ENCODE assay signal across 11 mouse cellular contexts in genomic region chr2:167583161-167583952, GRCm38 (mm10). TPM values are rescaled to one million over a fixed set of nuclear protein-coding genes. Genes with fewer than 3 reads are reported as not detected.
DNase-seq lines count a peak whose midpoint lies in the region; ATAC-seq and TF ChIP-seq lines count a peak whose summit lies in the region.
"Had no signal": no experiment of that assay in that cellular context is flagged by ENCODE, and none has a peak within 500 bp of the region (broad histone marks: within the 10 kb centered on the region; RNA-seq: fewer than 3 reads in every experiment).

No protein-coding gene starts in this region.

- peak overlapping the region; percentile 65 for H3K27ac ChIP-seq in heart, embryonic 16.5 days (ENCODE audit: low read length)
- H3K27ac ChIP-seq in midbrain, embryonic 12.5 days (replicated peaks) = 0 out of 2 replicates have a peak overlapping the region, but pooled peaks have one; percentile 1
- no peak overlapping the region for H3K27ac ChIP-seq in midbrain, postnatal 0 days (ENCODE audit: low read depth, low read length)
- peak overlapping the region; percentile 83 for H3K27ac ChIP-seq in limb, embryonic 12.5 days
- H3K27ac ChIP-seq in stomach, embryonic 16.5 days (ENCODE audit: low read length) = peak overlapping the region; percentile 62
- no peak overlapping the region for H3K27ac ChIP-seq in layer of hippocampus, adult 2 months

- no peak overlapping the region for H3K4me3 ChIP-seq in heart, embryonic 16.5 days (ENCODE audit: low read length)
- H3K4me3 ChIP-seq in midbrain, embryonic 12.5 days = no peak overlapping the region
- H3K4me3 ChIP-seq in midbrain, postnatal 0 days (ENCODE audit: low read depth, low read length) = no peak overlapping the region
- no peak overlapping the region for H3K4me3 ChIP-seq in limb, embryonic 12.5 days (replicated peaks)
- H3K4me3 ChIP-seq in stomach, embryonic 16.5 days (replicated peaks; ENCODE audit: low read length) = no peak overlapping the region
- H3K4me3 ChIP-seq in layer of hippocampus, adult 2 months = no peak overlapping the region
- H3K4me3 ChIP-seq: megakaryocyte, embryonic 14.5 days had no signal

- WGBS in heart, embryonic 16.5 days = 29% methylated on average over 10 of the region's 10 CpGs
- 52% methylated on average over 10 of the region's 10 CpGs for WGBS in midbrain, embryonic 12.5 days
- 47% methylated on average over 10 of the region's 10 CpGs for WGBS in midbrain, postnatal 0 days
- 7% methylated on average over 10 of the region's 10 CpGs for WGBS in limb, embryonic 12.5 days
- WGBS in stomach, embryonic 16.5 days = 26% methylated on average over 10 of the region's 10 CpGs

- no peaks in the 10 kb centered on the region for H3K9me3 ChIP-seq in heart, embryonic 16.5 days (replicated peaks; ENCODE audit: control insufficient read depth, low read length)
- H3K9me3 ChIP-seq in midbrain, embryonic 12.5 days = no peaks in the 10 kb centered on the region
- no peaks in the 10 kb centered on the region for H3K9me3 ChIP-seq in midbrain, postnatal 0 days (ENCODE audit: low read length)
- no peaks in the 10 kb centered on the region for H3K9me3 ChIP-seq in limb, embryonic 12.5 days
- H3K9me3 ChIP-seq in stomach, embryonic 16.5 days (replicated peaks; ENCODE audit: control insufficient read depth, low read length) = no peaks in the 10 kb centered on the region
- H3K9me3 ChIP-seq: megakaryocyte, embryonic 14.5 days had no signal

- peak overlapping the region; percentile 64 for H3K9ac ChIP-seq in heart, embryonic 16.5 days (ENCODE audit: low read length)
- 0 out of 2 replicates have a peak overlapping the region, but pooled peaks have one; percentile 20 for H3K9ac ChIP-seq in midbrain, embryonic 12.5 days (replicated peaks)
- no peak overlapping the region for H3K9ac ChIP-seq in midbrain, postnatal 0 days (replicated peaks; ENCODE audit: low read length, poor library complexity, severe bottlenecking)
- no peak overlapping the region; the same call in 1 of the 2 replicates for H3K9ac ChIP-seq in limb, embryonic 12.5 days (replicated peaks)
- peak overlapping the region; percentile 27 for H3K9ac ChIP-seq in stomach, embryonic 16.5 days (ENCODE audit: low read length)

- H3K27me3 ChIP-seq in heart, embryonic 16.5 days (ENCODE audit: control insufficient read depth, insufficient read depth, low read length) = no peaks in the 10 kb centered on the region
- H3K27me3 ChIP-seq in midbrain, embryonic 12.5 days = no peaks in the 10 kb centered on the region
- H3K27me3 ChIP-seq in midbrain, postnatal 0 days (ENCODE audit: insufficient read depth, low read length) = no peaks in the 10 kb centered on the region
- H3K27me3 ChIP-seq in limb, embryonic 12.5 days = no peaks in the 10 kb centered on the region
- no peaks in the 10 kb centered on the region for H3K27me3 ChIP-seq in stomach, embryonic 16.5 days (ENCODE audit: control insufficient read depth, insufficient read depth, low read length)
- H3K27me3 ChIP-seq: megakaryocyte, embryonic 14.5 days had no signal

- ATAC-seq in heart, embryonic 16.5 days (replicated peaks; ENCODE audit: extremely low read depth, insufficient read depth, low FRiP score) = 0 out of 2 replicates have a peak, but pooled peaks have one; percentile 45
- ATAC-seq in midbrain, embryonic 12.5 days (ENCODE audit: low FRiP score, low read depth) = no peak
- no peak for ATAC-seq in midbrain, postnatal 0 days (ENCODE audit: low FRiP score)
- ATAC-seq in limb, embryonic 12.5 days (ENCODE audit: insufficient number of reproducible peaks, insufficient read depth, low FRiP score, low TSS enrichment, low read depth) = no peak
- peak; percentile 15 for ATAC-seq in stomach, embryonic 16.5 days (ENCODE audit: insufficient read depth, low FRiP score)

- no peak overlapping the region for H3K4me2 ChIP-seq in heart, embryonic 16.5 days (ENCODE audit: low read depth, low read length)
- H3K4me2 ChIP-seq in midbrain, embryonic 12.5 days (replicated peaks) = no peak overlapping the region
- H3K4me2 ChIP-seq in midbrain, postnatal 0 days (ENCODE audit: low read depth, low read length, poor library complexity, severe bottlenecking) = no peak overlapping the region
- no peak overlapping the region for H3K4me2 ChIP-seq in limb, embryonic 12.5 days
- no peak overlapping the region for H3K4me2 ChIP-seq in stomach, embryonic 16.5 days (ENCODE audit: low read depth, low read length)

- no peak for TF ChIP-seq CTCF in midbrain, postnatal 0 days (IDR thresholded peaks at IDR 0.05)
- no peak for TF ChIP-seq CTCF in layer of hippocampus, adult 2 months (conservative IDR thresholded peaks at IDR 0.05)

- no peaks in the 10 kb centered on the region for H3K36me3 ChIP-seq in heart, embryonic 16.5 days (ENCODE audit: control insufficient read depth, insufficient read depth)
- H3K36me3 ChIP-seq in midbrain, embryonic 12.5 days = no peaks in the 10 kb centered on the region
- H3K36me3 ChIP-seq in midbrain, postnatal 0 days (ENCODE audit: insufficient read depth, low read length) = no peaks in the 10 kb centered on the region
- no peaks in the 10 kb centered on the region for H3K36me3 ChIP-seq in limb, embryonic 12.5 days
- no peaks in the 10 kb centered on the region for H3K36me3 ChIP-seq in stomach, embryonic 16.5 days (ENCODE audit: control insufficient read depth, insufficient read depth, low read length)

- peaks cover 28% of the 10 kb centered on the region for H3K4me1 ChIP-seq in heart, embryonic 16.5 days (ENCODE audit: control insufficient read depth, insufficient read depth, low read length)
- peaks cover 19% of the 10 kb centered on the region for H3K4me1 ChIP-seq in midbrain, embryonic 12.5 days
- H3K4me1 ChIP-seq in midbrain, postnatal 0 days (ENCODE audit: insufficient read depth, low read length) = no peaks in the 10 kb centered on the region
- H3K4me1 ChIP-seq in limb, embryonic 12.5 days (replicated peaks) = peaks cover 62% of the 10 kb centered on the region
- H3K4me1 ChIP-seq in stomach, embryonic 16.5 days (ENCODE audit: control insufficient read depth, insufficient read depth, low read length) = peaks cover 43% of the 10 kb centered on the region

- no peak for DNase-seq in heart, adult 18-20 months
- no peak for DNase-seq in midbrain, postnatal 0 days (ENCODE audit: low spot score)
- no peak for DNase-seq in frontal cortex, postnatal 36 days (ENCODE audit: low spot score in 2 of 2)
- no peak for DNase-seq in layer of hippocampus, adult 2 months (ENCODE audit: low spot score in 2 of 2)
- DNase-seq: layer of hippocampus, postnatal 36 days; thymus, postnatal 14 days had no signal

RNA-seq across cellular contexts. Expression of gene Snai1, which starts 45.4 kb away (rescaled TPM):
- polyA plus RNA-seq in heart, embryonic 16.5 days (2015; fragmentation: Nextera tagmentation; extraction: Ambion mirVana) = 12.5 and 20.6 TPM in 2 replicates
- total RNA-seq in heart, adult 18-20 months (2021) = 1 to 10 TPM; 1.2 to 2.1 TPM
- 15.3 and 24.6 TPM in 2 replicates for polyA plus RNA-seq in midbrain, embryonic 12.5 days (2016; fragmentation: Nextera tagmentation; extraction: Ambion mirVana)
- total RNA-seq in midbrain, postnatal 0 days (2014; rRNA removed) = 0.28 and 0.71 TPM in 2 replicates
- polyA plus RNA-seq in midbrain, postnatal 0 days (2015; fragmentation: Nextera tagmentation; extraction: Ambion mirVana) = 3.8 and 5.1 TPM in 2 replicates
- polyA plus RNA-seq in limb, embryonic 12.5 days (2016; fragmentation: Nextera tagmentation; extraction: Ambion mirVana) = 69.0 and 82.0 TPM in 2 replicates
- 15.5 and 15.9 TPM in 2 replicates for polyA plus RNA-seq in stomach, embryonic 16.5 days (2015; fragmentation: Nextera tagmentation; extraction: Ambion mirVana)
- total RNA-seq in layer of hippocampus, adult 2 months (2021) = under 1 TPM; 0.64 to 0.82 TPM

RNA-seq across cellular contexts. Expression of gene Ube2v1, which starts 48.5 kb away (rescaled TPM):
- 210 and 218 TPM in 2 replicates for polyA plus RNA-seq in heart, embryonic 16.5 days (2015; fragmentation: Nextera tagmentation; extraction: Ambion mirVana)
- 100 to 1,000 TPM; 119 to 126 TPM for total RNA-seq in heart, adult 18-20 months (2021)
- polyA plus RNA-seq in midbrain, embryonic 12.5 days (2016; fragmentation: Nextera tagmentation; extraction: Ambion mirVana) = 297 and 322 TPM in 2 replicates
- 191 and 233 TPM in 2 replicates for total RNA-seq in midbrain, postnatal 0 days (2014; rRNA removed)
- 402 and 414 TPM in 2 replicates for polyA plus RNA-seq in midbrain, postnatal 0 days (2015; fragmentation: Nextera tagmentation; extraction: Ambion mirVana)
- polyA plus RNA-seq in limb, embryonic 12.5 days (2016; fragmentation: Nextera tagmentation; extraction: Ambion mirVana) = 264 and 267 TPM in 2 replicates
- 267 and 298 TPM in 2 replicates for polyA plus RNA-seq in stomach, embryonic 16.5 days (2015; fragmentation: Nextera tagmentation; extraction: Ambion mirVana)
- 100 to 1,000 TPM; 216 to 232 TPM for total RNA-seq in layer of hippocampus, adult 2 months (2021)

Comparison
In these comparisons a context has a peak if more than half of its experiments do, and no peak if none do; other contexts are left out.
1. H3K27ac ChIP-seq: peak in heart, embryonic 16.5 days (single experiment), midbrain, embryonic 12.5 days (single experiment), limb, embryonic 12.5 days (single experiment) and stomach, embryonic 16.5 days (single experiment); none in midbrain, postnatal 0 days (single experiment) and layer of hippocampus, adult 2 months (single experiment).
2. H3K9ac ChIP-seq: peak in heart, embryonic 16.5 days (single experiment), midbrain, embryonic 12.5 days (single experiment) and stomach, embryonic 16.5 days (single experiment); none in midbrain, postnatal 0 days (single experiment) and limb, embryonic 12.5 days (single experiment).
3. ATAC-seq: peak in heart, embryonic 16.5 days (single experiment) and stomach, embryonic 16.5 days (single experiment); none in midbrain, embryonic 12.5 days (single experiment), midbrain, postnatal 0 days (single experiment) and limb, embryonic 12.5 days (single experiment).